10 mouse cellular contexts compared by ENCODE assay signal in the genomic region with DNA sequence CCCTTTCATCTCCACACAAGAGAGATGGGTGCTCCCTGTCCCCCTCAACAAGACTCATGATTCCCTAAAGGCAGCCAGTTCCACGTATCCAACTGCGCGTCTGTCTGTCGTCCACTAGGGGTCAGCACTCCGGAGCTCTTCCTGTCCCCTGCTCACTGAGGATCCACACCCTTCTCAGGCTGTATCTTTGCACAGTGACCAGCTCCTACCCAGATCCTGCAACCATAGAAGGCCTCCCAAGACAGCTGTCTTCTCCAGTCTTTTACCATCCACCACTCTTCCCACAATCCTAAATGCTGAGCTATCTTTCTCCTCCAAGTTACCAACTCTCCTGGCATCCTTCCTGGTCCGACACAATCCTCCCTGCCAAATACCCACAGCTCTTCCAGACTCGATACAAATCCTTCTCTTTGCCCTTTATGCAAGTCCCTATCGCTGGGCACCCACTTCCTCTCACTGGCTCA. TPM values are rescaled to one million over a fixed set of nuclear protein-coding genes. Genes with fewer than 3 reads are reported as not detected.
DNase-seq lines count a peak whose midpoint lies in the region; ATAC-seq and TF ChIP-seq lines count a peak whose summit lies in the region.
"Had no signal": no experiment of that assay in that cellular context is flagged by ENCODE, and none has a peak within 500 bp of the region (broad histone marks: within the 10 kb centered on the region; RNA-seq: fewer than 3 reads in every experiment).

No protein-coding gene starts in this region.

- no peak overlapping the region for H3K9ac ChIP-seq in hindbrain, embryonic 11.5 days (ENCODE audit: low read depth, low read length)
- H3K9ac ChIP-seq in hindbrain, embryonic 13.5 days: no peak overlapping the region
- no peak overlapping the region for H3K9ac ChIP-seq in midbrain, postnatal 0 days (replicated peaks; ENCODE audit: low read length, poor library complexity, severe bottlenecking)
- H3K9ac ChIP-seq: embryonic facial prominence, embryonic 15.5 days had no signal

- no peak overlapping the region for H3K4me2 ChIP-seq in hindbrain, embryonic 11.5 days (replicated peaks; ENCODE audit: low read depth, low read length)
- no peak overlapping the region for H3K4me2 ChIP-seq in hindbrain, embryonic 13.5 days
- no peak overlapping the region for H3K4me2 ChIP-seq in midbrain, postnatal 0 days (ENCODE audit: low read depth, low read length, poor library complexity, severe bottlenecking)
- H3K4me2 ChIP-seq: embryonic facial prominence, embryonic 15.5 days had no signal

- no peaks in the 10 kb centered on the region for H3K4me1 ChIP-seq in hindbrain, embryonic 11.5 days (replicated peaks; ENCODE audit: control insufficient read depth, insufficient read depth, low read length)
- peaks cover 4% of the 10 kb centered on the region; the same call in 1 of the 2 replicates for H3K4me1 ChIP-seq in hindbrain, embryonic 13.5 days (replicated peaks)
- no peaks in the 10 kb centered on the region for H3K4me1 ChIP-seq in midbrain, postnatal 0 days (ENCODE audit: insufficient read depth, low read length)

- intact Hi-C loops in heart, postnatal 10 days (cut with DNase I): loop anchor here (2.0 kb wide), 1 partner anchor 283 kb away; no protein-coding TSS in a partner anchor
- intact Hi-C loops in left cerebral cortex, postnatal 14 days (cut with DNase I): no loop called here

- 0 out of 2 replicates have a peak, but pooled peaks have one; percentile 45 for ATAC-seq in hindbrain, embryonic 11.5 days (ENCODE audit: low FRiP score)
- no peak for ATAC-seq in hindbrain, embryonic 13.5 days (ENCODE audit: low FRiP score)
- no peak for ATAC-seq in midbrain, postnatal 0 days (ENCODE audit: low FRiP score)

- no peaks in the 10 kb centered on the region for H3K9me3 ChIP-seq in hindbrain, embryonic 11.5 days (ENCODE audit: control insufficient read depth, low read length)
- no peaks in the 10 kb centered on the region for H3K9me3 ChIP-seq in hindbrain, embryonic 13.5 days
- H3K9me3 ChIP-seq in midbrain, postnatal 0 days (ENCODE audit: low read length): no peaks in the 10 kb centered on the region
- H3K9me3 ChIP-seq: embryonic facial prominence, embryonic 15.5 days had no signal

- no peak overlapping the region for H3K4me3 ChIP-seq in hindbrain, embryonic 11.5 days (ENCODE audit: low read depth, low read length)
- no peak overlapping the region for H3K4me3 ChIP-seq in hindbrain, embryonic 13.5 days
- no peak overlapping the region for H3K4me3 ChIP-seq in midbrain, postnatal 0 days (ENCODE audit: low read depth, low read length)
- H3K4me3 ChIP-seq: embryonic facial prominence, embryonic 15.5 days had no signal

- TF ChIP-seq CTCF in midbrain, postnatal 0 days (IDR thresholded peaks at IDR 0.05): peak; percentile 79

- 30% methylated on average over 8 of the region's 8 CpGs for WGBS in hindbrain, embryonic 11.5 days
- 28% methylated on average over 8 of the region's 8 CpGs for WGBS in hindbrain, embryonic 13.5 days
- WGBS in midbrain, postnatal 0 days: 24% methylated on average over 8 of the region's 8 CpGs

- no peaks in the 10 kb centered on the region for H3K36me3 ChIP-seq in hindbrain, embryonic 11.5 days (ENCODE audit: control insufficient read depth, insufficient read depth, low read length)
- no peaks in the 10 kb centered on the region for H3K36me3 ChIP-seq in hindbrain, embryonic 13.5 days
- H3K36me3 ChIP-seq in midbrain, postnatal 0 days (ENCODE audit: insufficient read depth, low read length): no peaks in the 10 kb centered on the region
- H3K36me3 ChIP-seq: embryonic facial prominence, embryonic 15.5 days had no signal

- peak; percentile 74 for DNase-seq in hindbrain, embryonic 11.5 days (ENCODE audit: low spot score)
- DNase-seq in MEL-GATA-1-ER (ENCODE audit: extremely low read depth, low read depth): peak; percentile 22
- DNase-seq in cerebellum, postnatal 10 days: peak; percentile 63 to 72
- DNase-seq in heart, postnatal 10 days: peak; percentile 36 to 53
- DNase-seq in left cerebral cortex, postnatal 14 days (ENCODE audit: low spot score in 2 of 2): peak; percentile 51 to 57
- DNase-seq in midbrain, postnatal 0 days (ENCODE audit: low spot score): peak; percentile 48
- DNase-seq in thymus, postnatal 0 days (ENCODE audit: low spot score): peak; percentile 47

- no peaks in the 10 kb centered on the region for H3K27me3 ChIP-seq in hindbrain, embryonic 11.5 days (ENCODE audit: control insufficient read depth, insufficient read depth, low read length)
- H3K27me3 ChIP-seq in hindbrain, embryonic 13.5 days: no peaks in the 10 kb centered on the region
- H3K27me3 ChIP-seq in midbrain, postnatal 0 days (ENCODE audit: insufficient read depth, low read length): no peaks in the 10 kb centered on the region
- H3K27me3 ChIP-seq: embryonic facial prominence, embryonic 15.5 days had no signal

- H3K27ac ChIP-seq in hindbrain, embryonic 11.5 days (ENCODE audit: low read depth, low read length): no peak overlapping the region
- H3K27ac ChIP-seq in hindbrain, embryonic 13.5 days: no peak overlapping the region
- no peak overlapping the region for H3K27ac ChIP-seq in midbrain, postnatal 0 days (ENCODE audit: low read depth, low read length)
- H3K27ac ChIP-seq: embryonic facial prominence, embryonic 15.5 days; macrophage had no signal

RNA-seq across cellular contexts. Expression of gene Syt16, which starts 12.0 kb away (rescaled TPM):
- polyA plus RNA-seq in hindbrain, embryonic 11.5 days (2014; fragmentation: Nextera tagmentation; extraction: Ambion mirVana): 5.4 and 5.5 TPM in 2 replicates
- polyA plus RNA-seq in hindbrain, embryonic 13.5 days (2015; fragmentation: Nextera tagmentation; extraction: Ambion mirVana): 50.9 and 53.6 TPM in 2 replicates
- total RNA-seq in heart, postnatal 10 days (2021): not detected
- 100 to 1,000 TPM; 106 to 114 TPM for total RNA-seq in left cerebral cortex, postnatal 14 days (2021)
- total RNA-seq in midbrain, postnatal 0 days (2014; rRNA removed): 77.3 and 94.8 TPM in 2 replicates
- polyA plus RNA-seq in midbrain, postnatal 0 days (2015; fragmentation: Nextera tagmentation; extraction: Ambion mirVana): 91.6 and 95.2 TPM in 2 replicates
- polyA plus RNA-seq in thymus, postnatal 0 days (2015; fragmentation: Nextera tagmentation; extraction: Ambion mirVana): 0.04 and 0.09 TPM in 2 replicates
- polyA plus RNA-seq: macrophage had no signal

RNA-seq across cellular contexts. Expression of gene Snapc1, which starts 45.2 kb away (rescaled TPM):
- 24.1 and 28.3 TPM in 2 replicates for polyA plus RNA-seq in hindbrain, embryonic 11.5 days (2014; fragmentation: Nextera tagmentation; extraction: Ambion mirVana)
- polyA plus RNA-seq in hindbrain, embryonic 13.5 days (2015; fragmentation: Nextera tagmentation; extraction: Ambion mirVana): 34.4 and 39.0 TPM in 2 replicates
- total RNA-seq in heart, postnatal 10 days (2021): 10 to 100 TPM in 1 of 2 experiments, 1 to 10 TPM in 1; 6.6 to 12.1 TPM
- 10 to 100 TPM; 36.7 to 42.4 TPM for total RNA-seq in left cerebral cortex, postnatal 14 days (2021)
- total RNA-seq in midbrain, postnatal 0 days (2014; rRNA removed): 13.4 and 22.0 TPM in 2 replicates
- 21.7 and 23.4 TPM in 2 replicates for polyA plus RNA-seq in midbrain, postnatal 0 days (2015; fragmentation: Nextera tagmentation; extraction: Ambion mirVana)
- 15.0 and 15.6 TPM in 2 replicates for polyA plus RNA-seq in thymus, postnatal 0 days (2015; fragmentation: Nextera tagmentation; extraction: Ambion mirVana)

Comparison
In these comparisons a context has a peak if more than half of its experiments do, and no peak if none do; other contexts are left out.
1. DNase-seq: peak in every context shown above with its lines; median percentile 74 in hindbrain, embryonic 11.5 days; 68 in cerebellum, postnatal 10 days; 54 in left cerebral cortex, postnatal 14 days; 48 in midbrain, postnatal 0 days; 47 in thymus, postnatal 0 days; 44 in heart, postnatal 10 days; 22 in MEL-GATA-1-ER.